Mouse (Mus musculus): ENCODE measurements around the gene Npsr1. TPM values are rescaled to one million over a fixed set of nuclear protein-coding genes. Genes with fewer than 3 reads are reported as not detected.

Gene Npsr1
- total and polyA plus RNA-seq, 3 experiments = not detected

DNA sequence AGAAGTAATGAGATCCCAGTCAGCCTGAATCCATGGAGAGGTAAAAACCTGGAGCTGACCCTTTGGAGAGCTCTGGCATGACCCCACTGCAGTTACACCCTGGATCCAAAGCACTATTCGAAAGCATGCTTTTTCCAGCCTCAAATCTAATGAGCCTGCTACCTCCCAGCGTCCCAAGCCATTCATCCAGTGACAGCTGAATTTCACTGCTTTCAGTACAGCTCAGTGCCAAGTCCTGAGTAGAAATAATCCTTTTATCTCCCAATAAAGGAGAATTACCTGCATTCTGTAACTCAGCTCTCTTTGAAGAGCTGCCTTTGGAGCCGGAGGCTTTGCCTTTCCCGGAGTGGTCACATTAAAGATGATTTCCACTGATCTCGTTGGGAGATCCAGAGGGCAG is 209.2 kb downstream of the Npsr1 start:
- intact Hi-C loops (cut with DNase I) = no loop called here
- TF ChIP-seq EP300 (IDR thresholded peaks at IDR 0.05; ENCODE audit: insufficient read depth, low read depth, low read length) = no peak
- no peak for TF ChIP-seq POLR2A (IDR thresholded peaks at IDR 0.05; ENCODE audit: insufficient read depth, low read depth, low read length)
- TF ChIP-seq CTCF (IDR thresholded peaks at IDR 0.05) = no peak
- Histone ChIP-seq H3K36me3 (ENCODE audit: control insufficient read depth, insufficient read depth, low read length) (no peaks in the 10 kb centered on the region), H3K9ac (ENCODE audit: low read depth, low read length) (no peak overlapping the region), H3K27me3 (ENCODE audit: control insufficient read depth, insufficient read depth, low read length) (no peaks in the 10 kb centered on the region; the same call in 1 of the 2 replicates), H3K4me1 (ENCODE audit: control insufficient read depth, insufficient read depth, low read length) (no peaks in the 10 kb centered on the region), H3K27ac (no peak overlapping the region), H3K79me2 (replicated peaks; ENCODE audit: control insufficient read depth, insufficient read depth, low read length) (no peaks in the 10 kb centered on the region), H3K4me3 (no peak overlapping the region)
- DNase-seq = no peak
- WGBS = 48% methylated on average over 5 of the region's 5 CpGs

DNA sequence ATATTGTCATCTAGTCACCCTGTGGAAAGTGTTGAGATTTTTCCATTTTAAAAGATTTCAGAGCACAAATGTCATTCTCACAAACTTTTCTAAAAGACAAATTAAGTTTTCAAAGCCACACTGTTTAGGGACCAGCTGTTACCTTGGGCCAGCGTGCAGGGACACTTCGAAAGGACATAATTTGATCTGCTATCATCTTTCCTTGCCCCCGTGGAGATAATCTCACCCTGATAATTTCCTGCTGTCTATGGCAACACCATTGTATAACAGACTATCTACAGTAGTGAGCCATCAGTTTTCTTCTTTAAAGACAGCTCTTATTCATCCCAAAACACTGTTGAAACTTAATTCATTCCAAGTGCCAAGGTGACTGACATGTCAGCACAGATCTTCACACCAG is 209.6 kb downstream of the Npsr1 start:
- Histone ChIP-seq H3K4me1 (ENCODE audit: control insufficient read depth, insufficient read depth, low read length) (no peaks in the 10 kb centered on the region), H3K27ac (no peak overlapping the region), H3K4me3 (no peak overlapping the region), H3K36me3 (ENCODE audit: control insufficient read depth, insufficient read depth, low read length) (no peaks in the 10 kb centered on the region), H3K9ac (ENCODE audit: low read depth, low read length) (no peak overlapping the region), H3K79me2 (replicated peaks; ENCODE audit: control insufficient read depth, insufficient read depth, low read length) (no peaks in the 10 kb centered on the region), H3K27me3 (ENCODE audit: control insufficient read depth, insufficient read depth, low read length) (no peaks in the 10 kb centered on the region)
- WGBS = 44% methylated on average over 3 of the region's 3 CpGs
- TF ChIP-seq CTCF (IDR thresholded peaks at IDR 0.05) (no peak), EP300 (IDR thresholded peaks at IDR 0.05; ENCODE audit: insufficient read depth, low read depth, low read length) (no peak), POLR2A (IDR thresholded peaks at IDR 0.05; ENCODE audit: insufficient read depth, low read depth, low read length) (no peak)
- no peak for DNase-seq
- intact Hi-C loops (cut with DNase I) = no loop called here

DNA sequence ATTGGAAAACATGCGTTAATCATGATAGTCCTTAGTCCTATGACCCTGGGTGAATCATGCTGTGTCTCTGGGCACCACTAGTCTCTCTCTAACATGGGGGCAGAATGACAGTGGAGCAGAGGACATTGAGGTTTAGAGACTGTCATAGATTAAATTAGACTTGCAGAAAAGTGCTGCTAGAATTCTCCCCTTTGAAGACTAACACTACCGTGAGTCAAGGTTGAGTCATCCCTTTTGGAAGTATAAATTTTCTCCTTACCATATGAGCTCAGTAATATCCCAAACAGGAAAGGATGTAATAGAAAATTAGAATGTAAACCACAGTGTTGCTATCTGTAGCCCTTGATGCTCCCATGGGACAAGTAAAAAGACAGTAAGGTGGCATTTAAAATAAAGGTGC is 218.0 kb downstream of the Npsr1 start:
- Histone ChIP-seq H3K79me2 (replicated peaks; ENCODE audit: control insufficient read depth, insufficient read depth, low read length) (no peaks in the 10 kb centered on the region), H3K27ac (no peak overlapping the region), H3K27me3 (ENCODE audit: control insufficient read depth, insufficient read depth, low read length) (no peaks in the 10 kb centered on the region), H3K4me3 (no peak overlapping the region), H3K36me3 (ENCODE audit: control insufficient read depth, insufficient read depth, low read length) (no peaks in the 10 kb centered on the region), H3K9ac (ENCODE audit: low read depth, low read length) (no peak overlapping the region), H3K4me1 (ENCODE audit: control insufficient read depth, insufficient read depth, low read length) (no peaks in the 10 kb centered on the region)
- TF ChIP-seq POLR2A (IDR thresholded peaks at IDR 0.05; ENCODE audit: insufficient read depth, low read depth, low read length) = no peak
- no peak for TF ChIP-seq EP300 (IDR thresholded peaks at IDR 0.05; ENCODE audit: insufficient read depth, low read depth, low read length)
- no peak for TF ChIP-seq CTCF (IDR thresholded peaks at IDR 0.05)
- WGBS = 87% methylated on average over 2 of the region's 2 CpGs
- intact Hi-C loops (cut with DNase I) = no loop called here
- DNase-seq = no peak

- no peak for DNase-seq
- H3K9ac ChIP-seq (ENCODE audit: low read depth, low read length) = no peak overlapping the region
- WGBS = 44% methylated on average over 2 of the region's 2 CpGs
- H3K27ac ChIP-seq = no peak overlapping the region
- H3K27me3 ChIP-seq (ENCODE audit: control insufficient read depth, insufficient read depth, low read length) = no peaks in the 10 kb centered on the region
- no peak for TF ChIP-seq CTCF (IDR thresholded peaks at IDR 0.05)
- no peak for TF ChIP-seq POLR2A (IDR thresholded peaks at IDR 0.05; ENCODE audit: insufficient read depth, low read depth, low read length)
- no peak overlapping the region for H3K4me3 ChIP-seq
- no peaks in the 10 kb centered on the region for H3K79me2 ChIP-seq (replicated peaks; ENCODE audit: control insufficient read depth, insufficient read depth, low read length)
- no peaks in the 10 kb centered on the region for H3K36me3 ChIP-seq (ENCODE audit: control insufficient read depth, insufficient read depth, low read length)
- H3K4me1 ChIP-seq (ENCODE audit: control insufficient read depth, insufficient read depth, low read length) = no peaks in the 10 kb centered on the region
- intact Hi-C loops (cut with DNase I) = no loop called here
These were observed 233.9 kb downstream of the Npsr1 start for GRCm38 (mm10) chr9:24331661-24332060.

DNA sequence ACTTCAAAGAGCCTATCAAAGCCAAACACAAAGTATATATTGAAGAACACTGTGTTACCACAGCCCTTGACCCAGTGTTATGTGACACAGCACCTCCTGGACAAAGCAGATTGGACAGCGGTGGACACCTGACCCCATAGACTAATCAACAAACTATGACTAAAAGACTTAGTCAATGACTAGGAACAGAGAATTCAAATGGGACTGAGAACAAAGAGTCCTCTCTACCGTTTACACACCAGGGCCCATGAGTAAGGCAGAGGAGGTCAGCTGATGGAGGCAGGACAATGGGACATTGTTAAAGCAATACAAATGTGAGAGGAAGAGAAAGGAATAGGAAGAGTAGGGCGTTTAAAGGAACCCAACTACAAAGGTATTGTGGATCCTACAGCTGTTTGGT is 243.5 kb downstream of the Npsr1 start:
- Histone ChIP-seq H3K27ac (no peak overlapping the region), H3K4me3 (no peak overlapping the region), H3K27me3 (ENCODE audit: control insufficient read depth, insufficient read depth, low read length) (no peaks in the 10 kb centered on the region), H3K4me1 (ENCODE audit: control insufficient read depth, insufficient read depth, low read length) (no peaks in the 10 kb centered on the region), H3K9ac (ENCODE audit: low read depth, low read length) (no peak overlapping the region), H3K79me2 (replicated peaks; ENCODE audit: control insufficient read depth, insufficient read depth, low read length) (no peaks in the 10 kb centered on the region), H3K36me3 (ENCODE audit: control insufficient read depth, insufficient read depth, low read length) (no peaks in the 10 kb centered on the region)
- intact Hi-C loops (cut with DNase I) = no loop called here
- no peak for DNase-seq
- TF ChIP-seq POLR2A (IDR thresholded peaks at IDR 0.05; ENCODE audit: insufficient read depth, low read depth, low read length) = no peak
- no peak for TF ChIP-seq EP300 (IDR thresholded peaks at IDR 0.05; ENCODE audit: insufficient read depth, low read depth, low read length)
- no peak for TF ChIP-seq CTCF (IDR thresholded peaks at IDR 0.05)
- WGBS = 57% methylated on average over 3 of the region's 3 CpGs

- WGBS = 36% methylated on average over 1 of the region's 1 CpGs
- no peak for TF ChIP-seq POLR2A (IDR thresholded peaks at IDR 0.05; ENCODE audit: insufficient read depth, low read depth, low read length)
- no peak for TF ChIP-seq EP300 (IDR thresholded peaks at IDR 0.05; ENCODE audit: insufficient read depth, low read depth, low read length)
- no peak for TF ChIP-seq CTCF (IDR thresholded peaks at IDR 0.05)
These were observed 249.2 kb downstream of the Npsr1 start for GRCm38 (mm10) chr9:24347011-24347410.

More at GRCm38 (mm10) chr9:24347011-24347410, 249.2 kb downstream of the Npsr1 start:
- no peak overlapping the region for H3K4me3 ChIP-seq
- no peaks in the 10 kb centered on the region for H3K79me2 ChIP-seq (replicated peaks; ENCODE audit: control insufficient read depth, insufficient read depth, low read length)
- no peak overlapping the region for H3K9ac ChIP-seq (ENCODE audit: low read depth, low read length)
- H3K27me3 ChIP-seq (ENCODE audit: control insufficient read depth, insufficient read depth, low read length) = no peaks in the 10 kb centered on the region
- H3K36me3 ChIP-seq (ENCODE audit: control insufficient read depth, insufficient read depth, low read length) = no peaks in the 10 kb centered on the region
- no peak overlapping the region for H3K27ac ChIP-seq
- intact Hi-C loops (cut with DNase I) = no loop called here
- H3K4me1 ChIP-seq (ENCODE audit: control insufficient read depth, insufficient read depth, low read length) = no peaks in the 10 kb centered on the region
- no peak for DNase-seq

Data from heart, adult 2 months (tissue).